Mouse (Mus musculus) cerebellum, adult 2 months (tissue): ENCODE results near the gene Ash1l. TPM values are rescaled to one million over a fixed set of nuclear protein-coding genes. Genes with fewer than 3 reads are reported as not detected.
A peak's percentile ranks its signal among the peaks of the same experiment; 100 is the strongest.
"Not testable (repeated sequence)": the region's sequence is repeated elsewhere in the genome, so short reads cannot be mapped to it uniquely, and the experiment has no call there.

Experiments
- DNase-seq, 2 experiments: peaks; one replicate each; pipeline ENCODE4 v3.0.0; 2021
- H3K27ac ChIP-seq: fragments of 200-500 bp; 2 replicates; pipeline ENCODE4 v1.5.1; 2012; ENCODE audit warnings: low read length, control low read depth, inconsistent platforms; ENCODE audit not compliant: insufficient read depth
- H3K27me3 ChIP-seq: fragments of 200-500 bp; 2 replicates; pipeline ENCODE4 v1.6.1; 2012; ENCODE audit warnings: inconsistent platforms, mild to moderate bottlenecking, low read length, moderate library complexity; ENCODE audit not compliant: control insufficient read depth, insufficient read depth
- H3K4me1 ChIP-seq: fragments of 200-500 bp; 2 replicates; pipeline ENCODE4 v1.6.1; 2011; ENCODE audit warnings: low read length; ENCODE audit not compliant: control insufficient read depth, insufficient read depth
- H3K4me3 ChIP-seq: fragments of 200-500 bp; replicated peaks from 2 replicates; pipeline ENCODE3; 2011; ENCODE audit warnings: mild to moderate bottlenecking, low read depth, low read length, control low read depth; ENCODE audit not compliant: insufficient read depth
- CTCF ChIP-seq: fragments of 200-500 bp; IDR thresholded peaks from 2 replicates; pipeline ENCODE4 v1.5.1; 2011; ENCODE audit warnings: low read depth, mild to moderate bottlenecking, control low read depth, low read length, moderate library complexity, borderline replicate concordance; ENCODE audit not compliant: insufficient read depth
- POLR2A ChIP-seq: fragments of 200-500 bp; IDR thresholded peaks from 2 replicates; pipeline ENCODE4 v1.6.1; 2011; ENCODE audit warnings: low read length, control low read depth, borderline replicate concordance; ENCODE audit not compliant: insufficient read depth
- WGBS: fragments of 180-500 bp; shearing (Covaris S2); methylation state at CpG from one replicate; pipeline ENCODE4 v1.1.7; 2018; 5-methylcytosine and 5-hydroxymethylcytosine counted together
- polyA plus RNA-seq: library from polyadenylated mRNA; depleted of rRNA; stranded (reverse); fragments of >200 nt; gene quantifications from 2 replicates; pipeline ENCODE4 v1.2.3, GENCODE M21; 2012

Ash1l gene
- polyA plus RNA-seq, 1 experiment, result 32.2 TPM

DNA sequence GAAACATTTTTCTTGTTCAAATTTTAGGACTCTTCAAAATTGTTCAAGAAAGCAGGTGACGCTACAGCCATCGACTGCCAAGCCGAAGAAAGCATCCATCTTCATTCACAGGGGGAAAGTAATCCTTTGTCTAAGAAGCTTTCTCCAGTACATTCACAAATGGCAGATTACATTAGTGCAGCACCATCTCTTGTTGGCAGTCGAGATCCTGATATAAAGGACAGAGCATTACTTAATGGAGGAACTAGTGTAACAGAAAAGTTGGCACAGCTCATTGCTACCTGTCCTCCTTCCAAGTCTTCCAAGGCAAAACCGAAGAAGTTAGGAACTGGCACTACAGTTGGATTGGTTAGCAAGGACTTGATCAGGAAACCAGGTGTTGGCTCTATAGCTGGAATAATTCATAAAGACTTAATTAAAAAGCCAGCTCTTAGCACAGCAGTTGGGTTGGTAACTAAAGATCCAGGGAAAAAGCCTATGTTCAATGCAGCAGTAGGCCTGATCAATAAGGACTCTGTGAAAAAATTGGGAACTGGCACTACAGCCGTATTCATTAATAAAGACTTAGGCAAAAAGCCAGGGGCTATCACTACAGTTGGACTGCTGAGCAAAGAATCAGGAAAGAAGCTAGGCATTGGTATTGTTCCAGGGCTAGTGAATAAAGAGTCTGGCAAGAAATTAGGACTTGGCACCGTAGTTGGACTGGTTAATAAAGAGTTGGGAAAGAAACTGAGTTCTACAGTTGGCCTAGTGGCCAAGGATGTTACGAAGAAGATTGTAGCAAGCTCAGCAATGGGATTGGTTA is 31.0 kb downstream of the Ash1l start:
- peaks cover 7% of the 10 kb centered on the region for H3K4me1 ChIP-seq
- no peaks in the 10 kb centered on the region for H3K27me3 ChIP-seq
- no peak overlapping the region for H3K4me3 ChIP-seq
- 27% methylated on average over 8 of the region's 8 CpGs for WGBS
- TF ChIP-seq POLR2A (no peak), CTCF (no peak)
- H3K27ac ChIP-seq, result no peak overlapping the region; the same call in 1 of the 2 replicates
- DNase-seq, result peak in 1 of 2 experiments; percentile 24

- H3K27me3 ChIP-seq, result no peaks in the 10 kb centered on the region
- DNase-seq, result peak; percentile 21
- H3K4me3 ChIP-seq, result no peak overlapping the region
- 0 out of 2 replicates have a peak overlapping the region, but pooled peaks have one; percentile 5 for H3K27ac ChIP-seq
- WGBS, result 13% methylated on average over 4 of the region's 4 CpGs
- TF ChIP-seq CTCF, result no peak
- no peak for TF ChIP-seq POLR2A
- peaks cover 7% of the 10 kb centered on the region for H3K4me1 ChIP-seq
Observed at GRCm38 (mm10) chr3:88983921-88984381, 33.5 kb downstream of the Ash1l start.

GRCm38 (mm10) chr3:88992793-88993192 is 42.4 kb downstream of the Ash1l start:
- no peaks in the 10 kb centered on the region for H3K4me1 ChIP-seq
- H3K27ac ChIP-seq, result no peak overlapping the region
- no peak for DNase-seq
- no peaks in the 10 kb centered on the region for H3K27me3 ChIP-seq
- TF ChIP-seq POLR2A (no peak), CTCF (no peak)
- 79% methylated on average over 2 of the region's 2 CpGs for WGBS
- H3K4me3 ChIP-seq, result no peak overlapping the region

DNA sequence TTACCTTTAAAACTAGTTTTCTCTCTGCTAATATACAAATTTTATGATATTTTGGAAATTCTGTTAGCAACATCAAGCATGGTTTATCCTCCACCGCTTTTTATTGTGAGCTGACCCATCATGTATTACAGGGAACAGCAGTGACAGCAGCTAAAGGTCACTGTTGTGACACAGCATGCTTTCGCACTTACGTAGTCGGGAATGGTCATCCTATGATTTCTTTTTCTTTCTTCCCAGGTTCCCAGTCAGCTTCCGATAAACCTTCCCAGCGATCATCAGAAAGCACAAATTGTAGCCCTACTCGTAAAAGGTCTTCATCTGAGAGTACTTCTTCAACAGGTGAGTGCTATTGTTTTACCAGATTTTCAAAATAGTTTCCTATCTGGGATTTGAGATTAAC is 51.1 kb downstream of the Ash1l start:
- 89% methylated on average over 7 of the region's 7 CpGs for WGBS
- TF ChIP-seq POLR2A, result no peak
- no peak for TF ChIP-seq CTCF

DNA sequence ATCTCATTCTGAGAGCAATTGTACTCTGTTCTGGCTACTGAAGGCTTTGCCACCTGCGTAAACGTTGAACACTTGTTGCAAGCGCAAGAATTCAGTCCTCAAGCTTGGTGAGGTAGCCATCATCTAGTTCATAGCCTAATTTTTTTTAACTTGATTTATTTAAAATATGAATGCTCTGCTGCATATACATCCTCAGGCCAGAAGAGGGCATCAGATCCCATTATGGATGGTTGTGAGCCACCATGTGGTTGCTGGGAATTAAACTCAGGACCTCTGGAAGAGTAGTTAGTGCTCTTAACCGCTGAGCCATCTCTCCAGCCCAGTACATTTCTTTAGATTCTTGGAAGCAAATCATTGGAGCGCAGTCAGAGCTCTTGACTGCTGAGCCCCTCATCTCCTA is 80.5 kb downstream of the Ash1l start:
- 94% methylated on average over 5 of the region's 5 CpGs for WGBS
- DNase-seq, result not testable (repeated sequence)

More for the DNA sequence above, 51.1 kb downstream of the Ash1l start:
- no peaks in the 10 kb centered on the region for H3K27me3 ChIP-seq
- no peak for DNase-seq
- H3K27ac ChIP-seq, result no peak overlapping the region
- H3K4me1 ChIP-seq, result no peaks in the 10 kb centered on the region
- no peak overlapping the region for H3K4me3 ChIP-seq

GRCm38 (mm10) chr3:89043359-89043758 is 92.9 kb downstream of the Ash1l start:
- no peak for DNase-seq
- TF ChIP-seq CTCF, result no peak
- no peak for TF ChIP-seq POLR2A
- Histone ChIP-seq H3K27ac (no peak overlapping the region), H3K4me3 (no peak overlapping the region), H3K4me1 (no peaks in the 10 kb centered on the region), H3K27me3 (no peaks in the 10 kb centered on the region)
- 86% methylated on average over 4 of the region's 4 CpGs for WGBS

More for the DNA sequence above, 80.5 kb downstream of the Ash1l start:
- H3K4me1 ChIP-seq, H3K27me3 ChIP-seq, H3K4me3 ChIP-seq, H3K27ac ChIP-seq: not testable (repeated sequence)

- Histone ChIP-seq H3K27me3 (no peaks in the 10 kb centered on the region), H3K4me3 (no peak overlapping the region), H3K27ac (no peak overlapping the region), H3K4me1 (no peaks in the 10 kb centered on the region)
- DNase-seq, result no peak
- WGBS, result 84% methylated on average over 9 of the region's 9 CpGs
- TF ChIP-seq POLR2A (no peak), CTCF (no peak)
Observed at GRCm38 (mm10) chr3:89058361-89058760, 107.9 kb downstream of the Ash1l start.

DNA sequence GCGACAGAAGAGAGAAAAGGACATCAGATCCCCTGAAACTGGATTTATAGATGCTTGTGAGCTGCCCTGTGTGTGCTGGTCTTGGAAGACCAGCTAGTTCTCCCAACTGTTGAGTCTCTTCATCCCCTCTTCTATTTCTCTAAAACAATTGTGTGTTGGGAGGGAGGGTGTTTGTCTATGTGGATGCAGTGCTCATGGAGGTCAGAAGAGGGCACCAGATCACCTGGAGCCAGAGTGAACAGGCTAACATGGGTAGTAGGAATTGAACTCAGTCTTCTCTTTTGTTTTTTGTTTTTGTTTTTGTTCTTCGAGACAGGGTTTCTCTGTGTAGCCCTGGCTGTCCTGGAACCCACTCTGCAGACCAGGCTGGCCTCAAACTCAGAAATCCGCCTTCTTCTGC is 108.4 kb downstream of the Ash1l start:
- peak; percentile 11 to 38 for DNase-seq
- WGBS, result 75% methylated on average over 3 of the region's 3 CpGs
- Histone ChIP-seq H3K27me3 (no peaks in the 10 kb centered on the region), H3K4me3 (no peak overlapping the region), H3K4me1 (no peaks in the 10 kb centered on the region), H3K27ac (no peak overlapping the region)
- peak; percentile 70 for TF ChIP-seq CTCF
- TF ChIP-seq POLR2A, result no peak
